Mouse (Mus musculus) right cerebral cortex, postnatal 14 days (tissue): ENCODE measurements at regions not wholly inside any gene's neighbourhood (a gene's known extent, or its start where the extent isn't known, plus 50 kb on each side); places are given as distances from the start of the nearest gene placed in this dataset.

Experiments used
- DNase-seq: peaks from one replicate; pipeline ENCODE4 v3.0.0; 2022

- DNase-seq: no peak
These were observed 380.7 kb upstream of the Chrm3 start for GRCm38 (mm10) chr13:10741391-10741790.

GRCm38 (mm10) chr13:10725745-10726171 lies 365.1 kb upstream of the Chrm3 start:
- no peak for DNase-seq

- DNase-seq: no peak
These were observed 364.7 kb upstream of the Chrm3 start for GRCm38 (mm10) chr13:10725335-10725734.

GRCm38 (mm10) chr13:10720639-10721038 lies 360.0 kb upstream of the Chrm3 start:
- DNase-seq: peak; percentile 47

GRCm38 (mm10) chr13:10711451-10711850 lies 350.8 kb upstream of the Chrm3 start:
- DNase-seq: no peak

GRCm38 (mm10) chr13:10710909-10711308 lies 350.3 kb upstream of the Chrm3 start:
- no peak for DNase-seq

GRCm38 (mm10) chr13:10697146-10697545 lies 336.5 kb upstream of the Chrm3 start:
- DNase-seq: no peak

- no peak for DNase-seq
These were observed 335.7 kb upstream of the Chrm3 start for GRCm38 (mm10) chr13:10696181-10696977.

- no peak for DNase-seq
These were observed 330.7 kb upstream of the Chrm3 start for GRCm38 (mm10) chr13:10691307-10691706.

GRCm38 (mm10) chr13:10687379-10687778 lies 326.7 kb upstream of the Chrm3 start:
- DNase-seq: no peak

- no peak for DNase-seq
These were observed 293.4 kb upstream of the Chrm3 start for GRCm38 (mm10) chr13:10654086-10654422.

GRCm38 (mm10) chr13:10653376-10654085 lies 292.9 kb upstream of the Chrm3 start:
- DNase-seq: peak; percentile 32

GRCm38 (mm10) chr13:10636859-10637258 lies 276.2 kb upstream of the Chrm3 start:
- no peak for DNase-seq

GRCm38 (mm10) chr13:10630467-10630866 lies 269.8 kb upstream of the Chrm3 start:
- no peak for DNase-seq

GRCm38 (mm10) chr13:10619661-10620060 lies 259.0 kb upstream of the Chrm3 start:
- DNase-seq: no peak

- no peak for DNase-seq
These were observed 257.8 kb upstream of the Chrm3 start for GRCm38 (mm10) chr13:10618421-10618954.

GRCm38 (mm10) chr13:10574951-10575350 lies 214.3 kb upstream of the Chrm3 start:
- no peak for DNase-seq

- DNase-seq: no peak
These were observed 206.2 kb upstream of the Chrm3 start for GRCm38 (mm10) chr13:10566825-10567224.

- DNase-seq: no peak
These were observed 196.9 kb upstream of the Chrm3 start for GRCm38 (mm10) chr13:10557559-10557958.

- no peak for DNase-seq
These were observed 193.9 kb upstream of the Chrm3 start for GRCm38 (mm10) chr13:10554595-10554994.

- no peak for DNase-seq
These were observed 182.1 kb upstream of the Chrm3 start for GRCm38 (mm10) chr13:10542723-10543122.

- DNase-seq: no peak
These were observed 179.7 kb upstream of the Chrm3 start for GRCm38 (mm10) chr13:10540197-10540940.

GRCm38 (mm10) chr13:10538927-10539326 lies 178.3 kb upstream of the Chrm3 start:
- no peak for DNase-seq
